Mouse (Mus musculus) splenic B cell, adult 2 months (primary cell): ENCODE data around the gene Stc2.

ENCODE experiments used
- DNase-seq: peaks from one replicate; pipeline ENCODE4 v3.0.0-alpha.2; 2011; ENCODE audit warnings: low read depth, low spot score
- H3K27me3 ChIP-seq: 2 replicates; pipeline ENCODE4 v1.6.1; 2012; ENCODE audit warnings: mild to moderate bottlenecking, low read length, moderate library complexity, mixed read lengths; ENCODE audit not compliant: control insufficient read depth, poor library complexity, insufficient read depth, severe bottlenecking
- H3K36me3 ChIP-seq: 2 replicates; pipeline ENCODE4 v1.6.1; 2012; ENCODE audit warnings: mild to moderate bottlenecking, low read length, moderate library complexity, mixed read lengths; ENCODE audit not compliant: control insufficient read depth, poor library complexity, insufficient read depth, severe bottlenecking

Stc2 gene

GRCm38 (mm10) chr11:31372206-31372605 is 2.3 kb upstream of the Stc2 start:
- no peaks in the 10 kb centered on the region for H3K27me3 ChIP-seq
- H3K36me3 ChIP-seq, result no peaks in the 10 kb centered on the region

GRCm38 (mm10) chr11:31371256-31371838 is 1.5 kb upstream of the Stc2 start:
- no peaks in the 10 kb centered on the region for H3K27me3 ChIP-seq
- no peaks in the 10 kb centered on the region for H3K36me3 ChIP-seq
- no peak for DNase-seq

More at GRCm38 (mm10) chr11:31372206-31372605, 2.3 kb upstream of the Stc2 start:
- DNase-seq, result no peak

GRCm38 (mm10) chr11:31370436-31371230 is 759 bp upstream of the Stc2 start:
- Histone ChIP-seq H3K27me3 (no peaks in the 10 kb centered on the region), H3K36me3 (no peaks in the 10 kb centered on the region)
- DNase-seq, result no peak

- no peaks in the 10 kb centered on the region for H3K27me3 ChIP-seq
- DNase-seq, result no peak
Observed at GRCm38 (mm10) chr11:31368965-31369647, 768 bp downstream of the Stc2 start.

GRCm38 (mm10) chr11:31368252-31368964 is 1.5 kb downstream of the Stc2 start:
- H3K27me3 ChIP-seq, result no peaks in the 10 kb centered on the region
- no peaks in the 10 kb centered on the region for H3K36me3 ChIP-seq
- DNase-seq, result no peak

More at GRCm38 (mm10) chr11:31368965-31369647, 768 bp downstream of the Stc2 start:
- H3K36me3 ChIP-seq, result no peaks in the 10 kb centered on the region

GRCm38 (mm10) chr11:31366827-31367226 is 3.0 kb downstream of the Stc2 start:
- no peak for DNase-seq

GRCm38 (mm10) chr11:31366421-31366820 is 3.5 kb downstream of the Stc2 start:
- Histone ChIP-seq H3K27me3 (no peaks in the 10 kb centered on the region), H3K36me3 (no peaks in the 10 kb centered on the region)
- DNase-seq, result no peak

More at GRCm38 (mm10) chr11:31366827-31367226, 3.0 kb downstream of the Stc2 start:
- Histone ChIP-seq H3K27me3 (no peaks in the 10 kb centered on the region), H3K36me3 (no peaks in the 10 kb centered on the region)

GRCm38 (mm10) chr11:31365981-31366380 is 3.9 kb downstream of the Stc2 start:
- no peaks in the 10 kb centered on the region for H3K27me3 ChIP-seq
- no peak for DNase-seq
- H3K36me3 ChIP-seq, result no peaks in the 10 kb centered on the region

- H3K36me3 ChIP-seq, result no peaks in the 10 kb centered on the region
- DNase-seq, result no peak
Observed at GRCm38 (mm10) chr11:31365280-31365679, 4.6 kb downstream of the Stc2 start.

GRCm38 (mm10) chr11:31362856-31363255 is 7.0 kb downstream of the Stc2 start:
- no peak for DNase-seq
- no peaks in the 10 kb centered on the region for H3K36me3 ChIP-seq
- H3K27me3 ChIP-seq, result no peaks in the 10 kb centered on the region

More at GRCm38 (mm10) chr11:31365280-31365679, 4.6 kb downstream of the Stc2 start:
- H3K27me3 ChIP-seq, result no peaks in the 10 kb centered on the region

GRCm38 (mm10) chr11:31362330-31362729 is 7.5 kb downstream of the Stc2 start:
- DNase-seq, result no peak

GRCm38 (mm10) chr11:31361047-31361446 is 8.8 kb downstream of the Stc2 start:
- no peaks in the 10 kb centered on the region for H3K27me3 ChIP-seq
- H3K36me3 ChIP-seq, result no peaks in the 10 kb centered on the region
- no peak for DNase-seq

More at GRCm38 (mm10) chr11:31362330-31362729, 7.5 kb downstream of the Stc2 start:
- no peaks in the 10 kb centered on the region for H3K27me3 ChIP-seq
- H3K36me3 ChIP-seq, result no peaks in the 10 kb centered on the region

- no peaks in the 10 kb centered on the region for H3K27me3 ChIP-seq
- no peaks in the 10 kb centered on the region for H3K36me3 ChIP-seq
- no peak for DNase-seq
Observed at GRCm38 (mm10) chr11:31359283-31359902, 10.5 kb downstream of the Stc2 start.

- Histone ChIP-seq H3K27me3 (no peaks in the 10 kb centered on the region), H3K36me3 (no peaks in the 10 kb centered on the region)
- no peak for DNase-seq
Observed at GRCm38 (mm10) chr11:31358453-31358852, 11.4 kb downstream of the Stc2 start.
